Mouse (Mus musculus): ENCODE measurements around the gene Ahnak2.

DNA sequence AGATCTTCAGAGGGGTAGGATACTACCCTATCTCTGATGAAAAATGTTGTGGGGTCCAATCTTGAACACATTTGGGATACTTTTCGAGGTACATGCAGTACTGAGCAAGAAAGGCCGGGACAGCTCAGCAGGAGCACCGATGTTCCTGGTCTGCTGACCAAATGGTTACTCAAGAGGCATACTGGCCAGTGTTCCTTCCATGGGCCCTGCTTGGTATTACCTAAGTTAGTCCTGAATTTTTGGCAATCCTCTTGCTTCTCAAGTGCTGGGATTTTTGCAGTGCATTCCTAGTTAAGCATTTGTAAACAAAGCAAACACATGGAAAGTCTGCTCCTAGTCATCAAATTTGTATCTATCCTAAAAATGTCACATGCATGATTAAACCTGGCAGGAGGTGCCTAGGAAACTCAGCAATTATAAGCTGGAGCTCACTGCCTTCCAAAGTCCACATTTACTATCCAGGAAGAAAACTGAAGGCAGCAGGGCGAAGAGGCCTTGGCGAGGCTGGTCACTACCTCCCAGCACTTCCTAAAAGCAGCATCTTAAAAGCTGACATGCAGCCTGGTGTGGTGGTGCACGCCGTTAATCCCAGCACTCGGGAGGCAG lies 16.7 kb upstream of the Ahnak2 start:
- no peak for TF ChIP-seq POLR2A (IDR thresholded peaks at IDR 0.05; ENCODE audit: control insufficient read depth, extremely low read depth, insufficient read depth, low read length, poor library complexity)
- TF ChIP-seq CTCF (IDR thresholded peaks at IDR 0.05; ENCODE audit: borderline replicate concordance, control insufficient read depth, extremely low read depth, insufficient read depth, low read length, poor library complexity) = no peak

All from thymus, adult 2 months (tissue).